Mouse (Mus musculus) olfactory bulb, adult 2 months (tissue): ENCODE data around the gene Gsc.

ENCODE experiments used
- CTCF ChIP-seq: fragments of 200-500 bp; IDR thresholded peaks from 2 replicates; pipeline ENCODE4 v1.5.1; 2012; ENCODE audit warnings: low read depth, mild to moderate bottlenecking, low read length, moderate library complexity; ENCODE audit not compliant: insufficient read depth
- POLR2A ChIP-seq: fragments of 200-500 bp; IDR thresholded peaks from 2 replicates; pipeline ENCODE4 v1.6.1; 2012; ENCODE audit warnings: mild to moderate bottlenecking, low read depth, low read length, moderate library complexity; ENCODE audit not compliant: insufficient read depth

DNA sequence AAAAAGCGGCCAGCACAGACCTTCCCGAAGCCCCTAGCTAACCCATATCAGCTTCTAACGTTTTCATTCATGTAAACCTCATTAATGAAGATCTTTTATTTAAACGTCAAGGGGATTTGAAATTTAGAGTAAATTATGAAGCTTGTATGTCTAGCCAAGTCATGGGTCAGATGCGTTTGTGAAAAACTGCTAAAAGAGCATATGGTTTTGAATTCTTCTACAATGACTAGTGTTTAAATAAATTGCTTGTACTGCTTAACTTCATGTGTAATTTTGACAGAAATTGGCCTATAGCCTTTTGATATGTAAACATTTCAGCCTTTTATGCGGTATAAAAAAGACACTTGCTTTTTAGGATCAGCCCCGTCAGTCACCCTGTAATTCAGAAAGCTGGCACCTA is 4.4 kb upstream of the Gsc start:
- TF ChIP-seq POLR2A (no peak), CTCF (no peak)
